Mouse (Mus musculus): ENCODE data around the gene Tfap2e. TPM values are rescaled to one million over a fixed set of nuclear protein-coding genes. Genes with fewer than 3 reads are reported as not detected.

Tfap2e gene
- polyA plus RNA-seq, 3 experiments from 2014 or later: not detected

- ATAC-seq: no peak
These were observed 15.6 kb upstream of the Tfap2e start for GRCm38 (mm10) chr4:126751556-126752023.

- no peak for ATAC-seq
These were observed 15.0 kb upstream of the Tfap2e start for GRCm38 (mm10) chr4:126750863-126751555.

- no peak for ATAC-seq
These were observed 14.1 kb upstream of the Tfap2e start for GRCm38 (mm10) chr4:126750046-126750683.

GRCm38 (mm10) chr4:126749553-126749952 is 13.5 kb upstream of the Tfap2e start:
- ATAC-seq: no peak

- ATAC-seq: no peak
These were observed 12.3 kb upstream of the Tfap2e start for GRCm38 (mm10) chr4:126748381-126748780.

GRCm38 (mm10) chr4:126746194-126746840 is 10.3 kb upstream of the Tfap2e start:
- no peak for ATAC-seq

- ATAC-seq: no peak
These were observed 9.6 kb upstream of the Tfap2e start for GRCm38 (mm10) chr4:126745506-126746193.

- no peak for ATAC-seq
These were observed 8.8 kb upstream of the Tfap2e start for GRCm38 (mm10) chr4:126744831-126745230.

- no peak for ATAC-seq
These were observed 7.7 kb upstream of the Tfap2e start for GRCm38 (mm10) chr4:126743713-126744112.

GRCm38 (mm10) chr4:126742976-126743375 is 6.9 kb upstream of the Tfap2e start:
- no peak for ATAC-seq

GRCm38 (mm10) chr4:126741448-126741847 is 5.4 kb upstream of the Tfap2e start:
- ATAC-seq: peak; percentile 90

- ATAC-seq: no peak
These were observed 4.1 kb upstream of the Tfap2e start for GRCm38 (mm10) chr4:126739966-126740676.

GRCm38 (mm10) chr4:126735382-126736000 is 549 bp downstream of the Tfap2e start:
- peak; percentile 37 for ATAC-seq

GRCm38 (mm10) chr4:126734700-126735381 is 1.2 kb downstream of the Tfap2e start:
- no peak for ATAC-seq

- no peak for ATAC-seq
These were observed 1.9 kb downstream of the Tfap2e start for GRCm38 (mm10) chr4:126734001-126734603.

GRCm38 (mm10) chr4:126732531-126733380 is 3.3 kb downstream of the Tfap2e start:
- ATAC-seq: no peak

GRCm38 (mm10) chr4:126732111-126732510 is 3.9 kb downstream of the Tfap2e start:
- no peak for ATAC-seq

- no peak for ATAC-seq
These were observed 28.6 kb downstream of the Tfap2e start for GRCm38 (mm10) chr4:126707439-126707826.

GRCm38 (mm10) chr4:126706630-126707438 is 29.2 kb downstream of the Tfap2e start:
- ATAC-seq: no peak

Measured in inflammation-experienced regulatory T-cells, adult 6 months (primary cell).